Mouse (Mus musculus) spleen, adult 2 months (tissue): ENCODE measurements around the gene BC051019.

Experiments used
- CTCF ChIP-seq: fragments of 200-500 bp; IDR thresholded peaks from 2 replicates; pipeline ENCODE4 v1.5.1; 2011; ENCODE audit warnings: mild to moderate bottlenecking, inconsistent platforms; ENCODE audit not compliant: insufficient read depth, insufficient read length, insufficient replicate concordance; ENCODE audit errors: extremely low read depth
- POLR2A ChIP-seq: fragments of 200-500 bp; IDR thresholded peaks from 2 replicates; pipeline ENCODE4 v1.6.1; 2011; ENCODE audit warnings: low read depth, low read length, inconsistent platforms

DNA sequence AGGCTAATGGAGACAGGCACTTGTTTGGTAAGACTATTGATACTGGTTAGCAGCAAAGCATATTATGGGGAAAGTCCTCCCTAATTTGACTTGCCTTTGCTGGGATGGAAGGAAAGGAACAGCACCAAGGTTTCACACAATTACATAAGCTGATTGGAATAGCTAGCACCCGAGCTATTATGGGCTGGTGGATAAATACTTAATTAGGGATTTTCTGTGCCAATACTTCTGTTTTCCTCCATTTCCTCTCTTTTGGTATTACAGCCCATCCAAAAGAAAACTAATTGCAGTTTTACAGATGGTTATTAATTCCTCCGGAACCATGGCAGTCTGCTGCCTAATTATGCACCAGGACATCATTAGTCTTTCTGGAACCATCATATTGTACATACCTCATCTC, 40.4 kb upstream of the BC051019 start:
- no peak for TF ChIP-seq POLR2A
- TF ChIP-seq CTCF, result no peak
